Mouse (Mus musculus) kidney, adult 2 months (tissue): Measurements from ENCODE around the gene Evi2.

Source experiments
- CTCF ChIP-seq: fragments of 200-500 bp; conservative IDR thresholded peaks from 2 replicates; pipeline ENCODE4 v1.5.1; 2011; ENCODE audit warnings: low read depth, mild to moderate bottlenecking, control low read depth, low read length, moderate library complexity, mixed read lengths; ENCODE audit not compliant: insufficient read depth, insufficient read length
- POLR2A ChIP-seq: fragments of 200-500 bp; IDR thresholded peaks from one replicate; pipeline ENCODE4 v1.6.1; 2011; ENCODE audit warnings: low read depth, low read length, control low read depth

DNA sequence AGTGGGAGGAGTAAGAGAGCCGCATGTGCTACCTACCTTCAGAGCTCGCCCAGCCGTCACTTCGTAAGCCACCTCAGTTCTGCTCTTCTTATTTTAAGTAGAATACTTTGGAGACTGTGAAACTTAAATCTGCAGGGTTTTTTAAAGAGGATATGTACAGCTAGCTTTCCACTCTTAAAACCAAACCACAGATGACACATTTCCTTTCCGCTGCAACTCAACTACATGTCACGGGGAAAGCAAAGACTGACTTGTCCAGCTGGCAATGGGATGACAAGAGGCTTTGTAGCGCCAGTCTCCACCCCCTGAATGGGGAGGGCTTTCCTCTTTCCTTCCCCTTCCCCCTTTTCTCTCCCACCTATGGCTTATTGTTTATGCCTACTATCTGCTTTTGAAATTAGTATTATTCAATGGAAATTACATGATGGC is at the start of gene Evi2, which contains the start of gene Evi2a:
- TF ChIP-seq CTCF (no peak), POLR2A (no peak)
